Mouse (Mus musculus): Measurements from ENCODE around the gene Vmn2r103.

The Vmn2r103 gene

GRCm38 (mm10) chr17:19773063-19773462 is at the start of gene Vmn2r103:
Gene Vmn2r103, plus strand, starts transcription at chr17:19773363.
- in situ Hi-C loops (cut with MboI; ENCODE audit: low pct_unique_long_range_greater_than_20kb in 1 of 2, low sequenced_read_pairs in 2 of 2, unreplicated experiment in 1 of 2): no loop called here

GRCm38 (mm10) chr17:19778994-19779393 is 5.8 kb downstream of the Vmn2r103 start:
- in situ Hi-C loops (cut with MboI; ENCODE audit: low pct_unique_long_range_greater_than_20kb in 1 of 2, low sequenced_read_pairs in 2 of 2, unreplicated experiment in 1 of 2): no loop called here

GRCm38 (mm10) chr17:19789248-19789647 is 16.1 kb downstream of the Vmn2r103 start:
- in situ Hi-C loops (cut with MboI; ENCODE audit: low pct_unique_long_range_greater_than_20kb in 1 of 2, low sequenced_read_pairs in 2 of 2, unreplicated experiment in 1 of 2): no loop called here
